Mouse (Mus musculus) liver, embryonic 16.5 days (tissue): Measurements from ENCODE around the gene Prb1. TPM values are rescaled to one million over a fixed set of nuclear protein-coding genes. Genes with fewer than 3 reads are reported as not detected.
"Not testable (repeated sequence)": the region's sequence is repeated elsewhere in the genome, so short reads cannot be mapped to it uniquely, and the experiment has no call there.

Experiments
- ATAC-seq: fragments of 200-750 bp; cut with Nextera tagmentation; 2 replicates; pipeline ENCODE4 v1.8.0; 2017; ENCODE audit warnings: low read depth, mild to moderate bottlenecking, moderate number of reproducible peaks, moderate library complexity
- H3K27ac ChIP-seq: fragments of 300-500 bp; sonication (generic); 2 replicates; pipeline ENCODE4 v1.5.1; 2014; ENCODE audit warnings: mild to moderate bottlenecking, low read length
- H3K27me3 ChIP-seq: fragments of 300-500 bp; sonication (generic); 2 replicates; pipeline ENCODE4 v1.6.1; 2014; ENCODE audit warnings: low read depth, low read length, mixed read lengths; ENCODE audit not compliant: control insufficient read depth, insufficient read depth
- H3K36me3 ChIP-seq: fragments of 300-500 bp; sonication (generic); 2 replicates; pipeline ENCODE4 v1.6.1; 2014; ENCODE audit warnings: mild to moderate bottlenecking; ENCODE audit not compliant: control insufficient read depth, insufficient read depth
- H3K4me1 ChIP-seq: fragments of 300-500 bp; sonication (generic); 2 replicates; pipeline ENCODE4 v1.6.1; 2014; ENCODE audit warnings: low read depth, low read length, mixed read lengths; ENCODE audit not compliant: control insufficient read depth
- H3K4me2 ChIP-seq: fragments of 300-500 bp; sonication (generic); 2 replicates; pipeline ENCODE4 v1.6.1; 2014; ENCODE audit warnings: low read depth, low read length, mixed read lengths
- H3K4me3 ChIP-seq: fragments of 300-500 bp; sonication (generic); 2 replicates; pipeline ENCODE4 v1.5.1; 2014; ENCODE audit warnings: low read depth, mild to moderate bottlenecking, low read length
- H3K9ac ChIP-seq: fragments of 300-500 bp; sonication (generic); 2 replicates; pipeline ENCODE4 v1.6.1; 2014; ENCODE audit warnings: low read depth, low read length
- H3K9me3 ChIP-seq: fragments of 300-500 bp; sonication (generic); replicated peaks from 2 replicates; pipeline ENCODE4 v1.6.1; 2016; ENCODE audit warnings: low read length; ENCODE audit not compliant: control insufficient read depth
- polyA plus RNA-seq: library from polyadenylated mRNA; unstranded; fragments of >200 nt; fragmentation: Nextera tagmentation; extraction: Ambion mirVana; gene quantifications from 2 replicates; pipeline ENCODE4 v1.2.1, GENCODE M21; 2015

Prb1 gene
- not detected in 2 replicates for polyA plus RNA-seq

GRCm38 (mm10) chr6:132210421-132210820 lies at the start of gene Prb1:
Gene Prb1 (minus strand): TSS chr6:132210521.
- H3K9me3 ChIP-seq, H3K9ac ChIP-seq, H3K4me2 ChIP-seq, H3K27me3 ChIP-seq, ATAC-seq, H3K36me3 ChIP-seq, H3K4me3 ChIP-seq, H3K27ac ChIP-seq, H3K4me1 ChIP-seq: not testable (repeated sequence)

Other genes starting within 250 kb of the Prb1 start
- gene Prpmp5, start 104.2 kb upstream of the Prb1 start, polyA plus RNA-seq: not detected in 2 replicates
- gene Gm8882, start 153.6 kb upstream of the Prb1 start, polyA plus RNA-seq: not detected in 2 replicates